Mouse (Mus musculus) ovary, postnatal 10 days (tissue): Measurements from ENCODE around the gene Tmprss4.

ENCODE experiments used
- DNase-seq: peaks from one replicate; pipeline ENCODE4 v3.0.0; 2022; ENCODE audit warnings: low spot score

The Tmprss4 gene

DNA sequence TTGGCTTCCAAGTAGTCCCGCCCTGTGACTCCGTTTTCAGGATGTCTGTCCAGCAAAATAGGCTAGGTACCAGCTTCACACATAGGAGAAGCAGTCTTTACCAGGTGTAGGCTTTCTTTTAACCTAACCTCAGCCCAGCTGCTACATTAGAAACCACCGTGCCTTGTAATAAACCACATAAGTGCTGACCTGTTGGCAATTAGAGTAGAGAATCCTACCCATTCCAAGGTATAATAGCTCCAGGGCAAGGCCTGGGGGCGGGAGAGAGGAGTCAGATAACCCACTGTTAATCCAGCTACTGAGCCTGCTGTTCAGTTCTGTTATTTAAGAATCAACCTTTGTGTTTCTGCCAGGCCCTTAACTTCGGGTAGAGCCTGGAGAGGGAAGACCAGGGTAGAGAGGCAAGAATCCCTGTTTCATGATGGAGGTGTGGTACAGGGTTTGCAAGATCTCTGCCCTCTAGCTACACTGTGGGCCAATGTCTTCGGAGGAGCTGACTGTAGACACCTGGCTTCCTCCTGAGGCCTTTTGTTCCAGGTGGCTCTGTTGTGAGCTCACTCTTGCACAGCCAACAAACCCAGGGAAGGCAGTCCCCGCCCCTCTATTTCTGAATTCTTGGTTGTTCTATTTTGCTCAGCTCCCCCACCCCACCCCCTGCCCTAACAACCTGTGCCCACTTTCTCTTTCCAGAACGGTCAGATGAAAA is 7.6 kb downstream of the Tmprss4 start:
- no peak for DNase-seq

DNA sequence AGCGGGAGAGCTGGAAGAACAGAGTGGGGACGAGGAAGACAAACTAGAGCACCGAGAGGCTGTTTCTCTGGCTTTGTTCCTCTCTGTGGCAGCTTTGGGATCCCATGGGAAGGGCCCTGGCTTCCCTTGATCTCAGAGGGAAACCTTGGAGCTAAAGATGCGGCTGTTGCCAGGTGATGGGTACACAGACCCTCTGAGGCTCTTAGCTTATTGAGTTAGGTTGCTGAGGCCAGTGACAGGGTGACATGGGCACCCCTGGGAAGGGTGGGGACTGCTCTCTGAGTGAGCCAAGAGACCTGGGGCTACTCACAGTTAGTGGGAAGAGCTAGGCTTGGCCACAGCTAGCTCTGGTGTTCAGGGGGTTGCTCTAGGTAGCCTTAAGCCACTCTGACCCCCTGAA is 8.4 kb downstream of the Tmprss4 start:
- no peak for DNase-seq

DNA sequence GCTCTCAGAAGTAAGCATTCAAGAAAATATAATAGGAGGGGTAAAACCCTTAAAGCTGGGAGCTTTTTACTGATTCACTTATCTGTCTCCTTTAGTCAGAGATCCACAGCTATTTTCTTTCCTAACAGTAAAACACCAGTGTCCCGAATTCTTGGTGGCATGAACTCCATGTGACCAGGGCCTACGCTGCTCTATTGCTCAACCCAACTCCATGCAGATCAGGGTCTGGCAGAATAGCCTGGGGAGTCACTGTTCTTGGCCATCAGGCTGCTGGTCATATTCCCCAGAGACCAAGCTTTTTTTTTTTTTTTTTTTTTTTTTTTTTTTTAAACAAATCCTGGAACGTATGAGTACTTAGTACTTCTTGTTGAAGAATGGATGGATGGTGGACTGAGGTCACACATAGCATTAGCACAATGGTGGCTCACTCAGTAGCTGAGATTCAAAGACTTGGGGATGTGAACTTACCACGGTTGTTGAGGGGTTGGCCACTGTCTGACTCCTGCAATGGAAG is 14.2 kb downstream of the Tmprss4 start:
- no peak for DNase-seq

- DNase-seq: no peak
Observed at GRCm38 (mm10) chr9:45188570-45189563, 15.0 kb downstream of the Tmprss4 start.

GRCm38 (mm10) chr9:45185250-45185649 is 18.6 kb downstream of the Tmprss4 start:
- DNase-seq: no peak

DNA sequence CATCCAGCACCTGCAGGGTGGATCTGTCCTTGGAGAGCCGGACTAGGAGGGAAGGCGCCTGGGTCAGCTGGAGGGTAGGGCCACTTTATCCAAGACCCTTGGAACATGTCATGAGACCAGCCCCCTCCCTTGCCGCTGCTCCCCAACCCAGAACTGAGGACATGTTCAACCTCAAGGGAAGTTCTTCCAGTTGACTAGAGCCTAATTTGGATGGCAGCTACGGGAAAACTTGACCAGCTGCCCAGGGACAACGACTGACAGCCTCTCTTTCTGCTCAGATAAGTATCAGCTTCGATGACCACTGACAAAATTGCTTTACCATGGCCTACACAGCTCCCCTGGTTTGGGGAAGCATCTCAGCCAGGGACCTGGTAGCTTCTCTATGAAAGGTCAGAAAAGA is 20.6 kb downstream of the Tmprss4 start:
- DNase-seq: no peak

DNA sequence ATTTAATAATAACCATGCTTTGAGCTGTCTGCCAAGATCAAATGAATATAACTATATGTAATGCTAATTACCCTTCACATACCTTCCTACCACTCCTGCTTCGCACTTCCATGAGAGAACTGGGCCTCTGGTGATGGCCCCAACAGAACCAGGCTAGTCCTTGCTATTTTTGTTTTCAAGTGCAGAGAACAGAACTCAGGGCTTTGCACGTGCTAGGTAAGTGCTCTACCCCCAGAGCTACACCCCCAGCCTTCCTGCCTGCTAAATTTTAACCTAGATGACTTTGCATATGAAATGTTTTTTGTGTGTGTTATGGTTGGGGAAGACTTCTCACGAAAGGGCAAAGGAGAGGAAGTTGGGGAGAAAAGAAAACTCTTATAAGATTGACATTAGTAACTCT is 21.4 kb downstream of the Tmprss4 start:
- DNase-seq: no peak

GRCm38 (mm10) chr9:45181770-45182169 is 22.1 kb downstream of the Tmprss4 start, which contains the start of gene BC049352:
Gene BC049352, plus strand, starts transcription at chr9:45182007.
- no peak for DNase-seq

DNA sequence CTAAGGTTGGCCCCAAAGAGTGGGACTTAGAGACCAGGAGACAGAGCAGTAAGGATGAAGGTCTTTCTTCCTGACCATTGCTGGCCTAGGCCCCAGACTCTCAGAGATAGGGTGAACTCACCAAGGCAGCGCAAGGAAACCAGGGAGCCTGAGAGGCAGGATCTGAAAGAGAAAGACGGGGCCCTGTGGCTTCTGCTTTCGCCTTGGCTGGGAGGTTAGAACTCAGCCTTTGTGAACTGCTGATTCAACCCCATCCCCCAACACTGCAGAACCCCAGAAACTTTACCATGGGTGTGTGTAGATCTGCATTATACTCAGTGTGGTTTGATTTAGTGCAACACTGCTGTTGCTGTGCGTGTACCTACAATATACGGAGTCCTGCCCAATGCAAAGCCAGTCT is 24.6 kb downstream of the Tmprss4 start:
- DNase-seq: no peak

- no peak for DNase-seq
Observed at GRCm38 (mm10) chr9:45173475-45173874, 30.4 kb downstream of the Tmprss4 start.

- no peak for DNase-seq
Observed at GRCm38 (mm10) chr9:45171073-45171610, 32.8 kb downstream of the Tmprss4 start.

DNA sequence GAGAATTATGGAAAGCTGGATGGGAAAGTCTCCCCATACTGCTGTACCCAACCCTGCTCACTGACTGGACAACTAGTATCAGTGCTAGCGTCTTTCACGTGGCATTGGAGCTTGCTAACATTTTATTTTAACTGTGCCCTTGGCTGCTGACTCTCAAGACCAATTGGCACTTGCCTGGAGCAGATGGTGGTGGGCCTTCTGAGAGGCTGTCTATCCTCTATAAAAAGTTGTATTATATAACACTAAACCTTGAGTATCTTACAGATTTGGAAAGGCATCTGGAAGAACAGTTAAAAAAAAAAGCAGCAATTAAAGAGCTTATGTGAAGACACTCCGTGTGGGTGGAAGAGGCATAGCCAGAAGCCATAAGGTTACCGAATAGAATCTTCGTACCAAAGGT is 33.7 kb downstream of the Tmprss4 start:
- no peak for DNase-seq

DNA sequence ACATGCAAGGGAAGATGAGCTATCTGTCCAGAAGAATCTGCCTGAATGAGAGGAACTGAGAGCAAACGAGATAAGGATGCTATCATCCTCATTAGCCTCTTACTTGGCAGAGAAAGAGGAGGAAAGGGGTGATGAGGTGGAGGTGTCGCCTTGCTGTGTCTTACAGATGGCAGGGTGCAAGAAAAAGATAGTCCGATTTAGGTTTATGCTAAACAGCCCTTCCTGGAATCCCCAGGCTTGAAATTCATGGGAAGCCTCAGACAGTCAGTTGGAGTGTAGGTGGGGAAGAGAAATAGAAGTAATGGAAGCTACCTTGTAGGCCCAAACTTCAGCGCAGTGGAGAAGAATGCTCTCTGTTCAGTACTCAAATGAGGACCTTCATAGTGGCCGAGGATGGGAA is 36.0 kb downstream of the Tmprss4 start:
- no peak for DNase-seq

DNA sequence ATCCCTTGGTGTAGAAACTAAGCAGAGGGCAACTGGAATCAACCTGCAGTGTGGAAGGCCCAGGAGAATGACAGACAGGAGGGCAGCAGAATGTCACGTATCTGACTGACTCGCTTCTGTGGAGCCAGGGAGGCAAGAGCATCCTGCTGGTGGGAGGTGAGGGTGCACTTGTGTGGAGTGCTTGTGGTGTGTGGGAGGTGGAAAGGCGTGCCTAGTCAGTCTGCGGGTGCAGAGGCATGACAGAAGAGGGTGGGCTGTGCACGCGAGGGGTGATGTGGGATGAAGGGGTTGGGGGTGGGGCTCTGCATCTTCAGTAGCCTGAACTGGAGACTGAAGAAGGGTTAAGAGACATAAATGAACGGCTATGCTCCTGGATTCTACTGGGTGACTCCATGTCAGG is 50.5 kb downstream of the Tmprss4 start:
- DNase-seq: no peak

DNA sequence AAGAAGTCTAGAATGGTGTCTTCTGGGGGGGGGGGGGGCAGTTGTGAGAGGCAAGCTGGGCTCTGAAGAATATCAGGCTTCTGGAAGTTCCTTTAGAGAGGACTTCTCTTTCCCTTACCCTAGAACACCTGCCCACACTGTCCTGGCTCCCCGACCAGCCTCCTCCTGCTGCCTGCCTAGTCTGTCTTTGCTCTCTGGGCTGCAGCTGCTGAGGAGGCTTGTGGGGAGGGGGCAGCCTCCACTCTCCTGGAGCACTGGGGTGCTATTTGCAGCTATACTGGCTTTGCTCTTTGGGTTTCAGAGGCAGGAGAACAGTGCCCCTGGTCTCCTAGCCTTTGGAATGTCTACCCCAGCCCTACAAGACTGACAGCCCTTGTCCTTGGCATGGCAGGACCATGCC is 53.0 kb downstream of the Tmprss4 start:
- no peak for DNase-seq

GRCm38 (mm10) chr9:45146267-45146597 is 57.7 kb downstream of the Tmprss4 start:
- DNase-seq: peak; percentile 60

DNA sequence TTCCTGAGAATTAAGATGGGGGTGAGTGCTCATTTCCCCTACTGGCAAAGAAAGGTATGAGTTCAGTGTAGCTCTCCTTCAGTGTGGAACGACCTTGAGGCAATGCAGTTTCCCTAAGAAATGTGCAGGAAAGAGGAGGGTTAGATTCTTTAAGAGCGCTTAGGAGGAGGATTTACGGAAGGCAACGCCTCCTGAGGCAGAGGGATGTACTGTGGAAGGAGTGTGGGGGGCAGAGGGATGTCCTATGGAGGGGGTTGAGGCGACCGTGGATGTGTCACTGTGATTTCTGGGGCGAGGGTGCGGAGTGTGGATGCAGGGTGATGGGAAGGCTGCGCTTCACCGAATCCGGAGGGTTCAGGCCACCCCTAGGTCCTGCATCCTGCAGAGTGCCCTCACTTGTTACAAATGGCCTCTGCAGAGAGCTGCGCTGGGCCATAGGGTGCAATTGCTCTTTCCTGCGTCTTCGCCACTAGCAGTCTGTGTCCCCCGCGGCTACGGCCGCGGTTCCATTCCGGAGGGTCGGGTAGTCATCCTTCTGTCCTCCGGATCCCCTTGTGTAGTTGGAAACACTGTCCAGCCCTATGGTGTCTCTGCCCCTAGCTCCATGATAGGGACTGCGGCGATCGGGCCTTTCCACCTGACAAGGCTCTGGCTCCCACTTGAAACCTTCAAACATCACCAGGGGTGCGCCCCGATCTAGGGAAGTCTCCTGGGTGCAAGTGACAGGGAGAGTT is 58.2 kb downstream of the Tmprss4 start:
- DNase-seq: no peak

- no peak for DNase-seq
Observed at GRCm38 (mm10) chr9:45142686-45143085, 61.2 kb downstream of the Tmprss4 start.

GRCm38 (mm10) chr9:45140945-45141344 is 62.9 kb downstream of the Tmprss4 start:
- no peak for DNase-seq

DNA sequence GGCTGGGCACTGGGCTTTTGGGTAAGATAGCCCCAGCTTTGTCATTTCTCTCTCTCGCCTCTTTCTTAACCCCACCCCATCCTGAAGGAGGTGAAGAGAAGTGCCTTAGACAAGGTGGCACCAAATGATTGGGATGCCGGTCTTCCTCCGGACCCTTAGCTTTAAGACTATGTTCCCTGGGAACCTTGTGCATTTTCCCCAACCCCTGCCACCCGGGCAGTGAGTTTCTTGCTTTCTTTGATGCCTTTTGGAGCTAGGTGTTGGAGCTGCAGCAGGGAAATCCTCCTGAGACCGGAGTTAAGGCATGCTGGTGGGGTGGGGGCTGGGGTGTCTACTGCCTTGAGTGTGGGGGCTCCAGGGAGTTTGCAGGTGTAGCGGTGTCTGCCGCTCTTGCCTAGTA is 64.8 kb downstream of the Tmprss4 start:
- no peak for DNase-seq

GRCm38 (mm10) chr9:45138191-45139032 is 65.5 kb downstream of the Tmprss4 start, which contains the start of gene Scn4b:
Gene Scn4b, plus strand, starts transcription at chr9:45138395.
- DNase-seq: no peak
